Mouse (Mus musculus) intestine, postnatal 0 days (tissue): Measurements from ENCODE around the gene Fam49a. TPM values are rescaled to one million over a fixed set of nuclear protein-coding genes. Genes with fewer than 3 reads are reported as not detected.
"Not testable (repeated sequence)": the region's sequence is repeated elsewhere in the genome, so short reads cannot be mapped to it uniquely, and the experiment has no call there.

ENCODE experiments used
- ATAC-seq: fragments of 200-750 bp; cut with Nextera tagmentation; 2 replicates; pipeline ENCODE4 v1.8.0; 2017; ENCODE audit warnings: mild to moderate bottlenecking, moderate TSS enrichment, moderate library complexity
- H3K27ac ChIP-seq: fragments of 300-500 bp; sonication (generic); 2 replicates; pipeline ENCODE4 v1.5.1; 2014; ENCODE audit warnings: mild to moderate bottlenecking, low read depth, low read length, moderate library complexity
- H3K27me3 ChIP-seq: fragments of 300-500 bp; sonication (generic); replicated peaks from 2 replicates; pipeline ENCODE4 v1.6.1; 2014; ENCODE audit warnings: low read length, mixed read lengths; ENCODE audit not compliant: control insufficient read depth, insufficient read depth
- H3K36me3 ChIP-seq: fragments of 300-500 bp; sonication (generic); 2 replicates; pipeline ENCODE4 v1.6.1; 2014; ENCODE audit warnings: mild to moderate bottlenecking, moderate library complexity; ENCODE audit not compliant: control insufficient read depth, insufficient read depth
- H3K4me1 ChIP-seq: fragments of 300-500 bp; sonication (generic); replicated peaks from 2 replicates; pipeline ENCODE4 v1.6.1; 2014; ENCODE audit warnings: antibody characterized with exemption, low read length, mixed read lengths; ENCODE audit not compliant: control insufficient read depth, insufficient read depth
- H3K4me2 ChIP-seq: fragments of 300-500 bp; sonication (generic); replicated peaks from 2 replicates; pipeline ENCODE4 v1.6.1; 2014; ENCODE audit warnings: low read depth, mild to moderate bottlenecking, moderate library complexity
- H3K4me3 ChIP-seq: fragments of 300-500 bp; sonication (generic); 2 replicates; pipeline ENCODE4 v1.5.1; 2014; ENCODE audit warnings: low read depth, low read length
- H3K9ac ChIP-seq: fragments of 300-500 bp; sonication (generic); 2 replicates; pipeline ENCODE4 v1.6.1; 2014; ENCODE audit warnings: mild to moderate bottlenecking, low read depth, low read length
- H3K9me3 ChIP-seq: fragments of 300-500 bp; sonication (generic); 2 replicates; pipeline ENCODE4 v1.6.1; 2016; ENCODE audit warnings: mixed run types; ENCODE audit not compliant: control insufficient read depth
- CTCF ChIP-seq: sonication (generic); IDR thresholded peaks from 2 replicates; pipeline ENCODE4 v1.5.1; 2016; ENCODE audit warnings: low read depth, mild to moderate bottlenecking, control low read depth, antibody characterized with exemption, moderate library complexity
- WGBS: fragments of 180-500 bp; shearing (Covaris S2); extraction: QIAGEN DNeasy Blood & Tissue Kit; methylation state at CpG from one replicate; pipeline ENCODE4 v1.1.7; 2014; 5-methylcytosine and 5-hydroxymethylcytosine counted together
- polyA plus RNA-seq: library from polyadenylated mRNA; unstranded; fragments of >200 nt; fragmentation: Nextera tagmentation; extraction: Ambion mirVana; gene quantifications from 2 replicates; pipeline ENCODE4 v1.2.1, GENCODE M21; 2015

Fam49a gene
- polyA plus RNA-seq, 1 experiment from 2014 or later = 4.2 TPM

GRCm38 (mm10) chr12:12225706-12226105, 36.2 kb upstream of the Fam49a start:
- H3K27me3 ChIP-seq = no peaks in the 10 kb centered on the region
- no peak overlapping the region for H3K4me3 ChIP-seq
- no peaks in the 10 kb centered on the region for H3K4me1 ChIP-seq
- H3K9me3 ChIP-seq = no peaks in the 10 kb centered on the region
- no peak for TF ChIP-seq CTCF
- 85% methylated on average over 6 of the region's 6 CpGs for WGBS
- H3K36me3 ChIP-seq = no peaks in the 10 kb centered on the region
- no peak overlapping the region for H3K9ac ChIP-seq
- H3K4me2 ChIP-seq = no peak overlapping the region
- no peak for ATAC-seq
- no peak overlapping the region for H3K27ac ChIP-seq

- Histone ChIP-seq H3K36me3 (no peaks in the 10 kb centered on the region), H3K27ac (no peak overlapping the region), H3K9me3 (no peaks in the 10 kb centered on the region), H3K9ac (no peak overlapping the region), H3K4me1 (no peaks in the 10 kb centered on the region), H3K4me2 (no peak overlapping the region), H3K27me3 (no peaks in the 10 kb centered on the region), H3K4me3 (no peak overlapping the region)
- TF ChIP-seq CTCF = no peak
- no peak for ATAC-seq
- 79% methylated on average over 3 of the region's 3 CpGs for WGBS
These were observed 34.3 kb upstream of the Fam49a start for GRCm38 (mm10) chr12:12227594-12227993.

- ATAC-seq = no peak
- Histone ChIP-seq H3K9ac (no peak overlapping the region), H3K36me3 (no peaks in the 10 kb centered on the region), H3K27ac (no peak overlapping the region), H3K27me3 (no peaks in the 10 kb centered on the region), H3K4me2 (no peak overlapping the region), H3K4me1 (no peaks in the 10 kb centered on the region), H3K4me3 (no peak overlapping the region), H3K9me3 (no peaks in the 10 kb centered on the region)
- no peak for TF ChIP-seq CTCF
These were observed 31.8 kb upstream of the Fam49a start for GRCm38 (mm10) chr12:12230031-12230557.

GRCm38 (mm10) chr12:12232097-12232496, 29.8 kb upstream of the Fam49a start:
- Histone ChIP-seq H3K27ac (no peak overlapping the region), H3K4me2 (no peak overlapping the region), H3K4me1 (no peaks in the 10 kb centered on the region), H3K36me3 (no peaks in the 10 kb centered on the region), H3K4me3 (no peak overlapping the region), H3K9me3 (no peaks in the 10 kb centered on the region), H3K9ac (no peak overlapping the region), H3K27me3 (no peaks in the 10 kb centered on the region)
- no peak for ATAC-seq
- WGBS = 76% methylated on average over 4 of the region's 4 CpGs
- TF ChIP-seq CTCF = no peak

GRCm38 (mm10) chr12:12236978-12237377, 25.0 kb upstream of the Fam49a start:
- H3K36me3 ChIP-seq = no peaks in the 10 kb centered on the region
- TF ChIP-seq CTCF = no peak

GRCm38 (mm10) chr12:12239502-12239901, 22.4 kb upstream of the Fam49a start:
- Histone ChIP-seq H3K36me3 (no peaks in the 10 kb centered on the region), H3K9me3 (no peaks in the 10 kb centered on the region), H3K27ac (no peak overlapping the region), H3K4me1 (no peaks in the 10 kb centered on the region), H3K9ac (no peak overlapping the region), H3K4me3 (no peak overlapping the region), H3K27me3 (no peaks in the 10 kb centered on the region), H3K4me2 (no peak overlapping the region)
- no peak for TF ChIP-seq CTCF
- no peak for ATAC-seq
- WGBS = 63% methylated on average over 3 of the region's 3 CpGs

More at GRCm38 (mm10) chr12:12236978-12237377, 25.0 kb upstream of the Fam49a start:
- 35% methylated on average over 5 of the region's 5 CpGs for WGBS
- Histone ChIP-seq H3K4me1 (no peaks in the 10 kb centered on the region), H3K9ac (no peak overlapping the region), H3K4me2 (no peak overlapping the region), H3K27me3 (no peaks in the 10 kb centered on the region), H3K4me3 (no peak overlapping the region), H3K9me3 (no peaks in the 10 kb centered on the region), H3K27ac (no peak overlapping the region)
- ATAC-seq = no peak

GRCm38 (mm10) chr12:12243148-12243547, 18.8 kb upstream of the Fam49a start:
- Histone ChIP-seq H3K4me2 (no peak overlapping the region), H3K4me3 (no peak overlapping the region), H3K9me3 (no peaks in the 10 kb centered on the region), H3K4me1 (no peaks in the 10 kb centered on the region), H3K27me3 (no peaks in the 10 kb centered on the region), H3K27ac (no peak overlapping the region), H3K36me3 (no peaks in the 10 kb centered on the region), H3K9ac (no peak overlapping the region)
- WGBS = 86% methylated on average over 3 of the region's 3 CpGs
- TF ChIP-seq CTCF = no peak
- no peak for ATAC-seq

- 86% methylated on average over 4 of the region's 4 CpGs for WGBS
- ATAC-seq, H3K4me2 ChIP-seq, H3K9ac ChIP-seq, H3K4me3 ChIP-seq, H3K9me3 ChIP-seq, H3K4me1 ChIP-seq, H3K27ac ChIP-seq, H3K36me3 ChIP-seq, H3K27me3 ChIP-seq: not testable (repeated sequence)
These were observed 14.9 kb upstream of the Fam49a start for GRCm38 (mm10) chr12:12247023-12247422.
